Mouse (Mus musculus): Measurements from ENCODE around the gene Mettl2. TPM values are rescaled to one million over a fixed set of nuclear protein-coding genes. Genes with fewer than 3 reads are reported as not detected.

The Mettl2 gene
- polyA plus RNA-seq, 1 experiment from 2014 or later, result 52.3 TPM

GRCm38 (mm10) chr11:105150691-105151090 is 24.5 kb downstream of the Mettl2 start:
- ATAC-seq (ENCODE audit: low FRiP score, low TSS enrichment), result no peak
- 71% methylated on average over 4 of the region's 4 CpGs for WGBS
- peaks cover 18% of the 10 kb centered on the region for H3K4me1 ChIP-seq (ENCODE audit: control insufficient read depth, insufficient read depth, low read length)

GRCm38 (mm10) chr11:105151226-105152016 is 25.2 kb downstream of the Mettl2 start:
- no peak overlapping the region for H3K4me3 ChIP-seq (ENCODE audit: low read length)
- peak; percentile 53; the same call in 1 of the 2 replicates for ATAC-seq (ENCODE audit: low FRiP score, low TSS enrichment)
- WGBS, result 21% methylated on average over 17 of the region's 19 CpGs
- peak overlapping the region; percentile 12; the same call in 1 of the 2 replicates for H3K4me2 ChIP-seq (replicated peaks; ENCODE audit: low read depth, low read length)
- H3K27me3 ChIP-seq (ENCODE audit: control insufficient read depth, insufficient read depth, low read length), result no peaks in the 10 kb centered on the region
- no peaks in the 10 kb centered on the region for H3K36me3 ChIP-seq (ENCODE audit: control insufficient read depth, insufficient read depth, low read length)
- H3K27ac ChIP-seq (ENCODE audit: low read depth, low read length), result no peak overlapping the region
- H3K9ac ChIP-seq (ENCODE audit: low read depth, low read length), result no peak overlapping the region
- peaks cover 18% of the 10 kb centered on the region for H3K4me1 ChIP-seq (ENCODE audit: control insufficient read depth, insufficient read depth, low read length)
- no peaks in the 10 kb centered on the region for H3K9me3 ChIP-seq (ENCODE audit: control insufficient read depth, low read length)

More at GRCm38 (mm10) chr11:105150691-105151090, 24.5 kb downstream of the Mettl2 start:
- no peak overlapping the region for H3K4me2 ChIP-seq (replicated peaks; ENCODE audit: low read depth, low read length)
- no peak overlapping the region for H3K4me3 ChIP-seq (ENCODE audit: low read length)
- H3K9me3 ChIP-seq (ENCODE audit: control insufficient read depth, low read length), result no peaks in the 10 kb centered on the region
- H3K9ac ChIP-seq (ENCODE audit: low read depth, low read length), result no peak overlapping the region
- no peaks in the 10 kb centered on the region for H3K36me3 ChIP-seq (ENCODE audit: control insufficient read depth, insufficient read depth, low read length)
- no peak overlapping the region for H3K27ac ChIP-seq (ENCODE audit: low read depth, low read length)
- no peaks in the 10 kb centered on the region for H3K27me3 ChIP-seq (ENCODE audit: control insufficient read depth, insufficient read depth, low read length)

DNA sequence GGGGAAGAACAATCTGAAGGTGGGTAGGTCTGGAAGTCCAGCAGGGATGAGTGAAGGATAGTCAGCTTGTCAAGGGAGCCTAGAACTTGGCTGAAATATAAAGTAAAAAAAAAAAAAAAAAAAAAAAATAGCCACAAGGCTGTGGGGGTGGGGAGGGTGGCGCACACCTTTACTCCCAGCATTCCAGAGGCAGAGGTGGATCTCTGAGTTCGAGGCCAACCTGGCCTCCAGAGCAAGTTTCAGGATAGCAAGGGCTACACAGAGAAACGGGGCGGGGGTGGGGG is 25.7 kb downstream of the Mettl2 start:
- peaks cover 18% of the 10 kb centered on the region for H3K4me1 ChIP-seq (ENCODE audit: control insufficient read depth, insufficient read depth, low read length)
- H3K4me2 ChIP-seq (replicated peaks; ENCODE audit: low read depth, low read length), result 0 out of 2 replicates have a peak overlapping the region, but pooled peaks have one; percentile 12
- ATAC-seq (ENCODE audit: low FRiP score, low TSS enrichment), result no peak

GRCm38 (mm10) chr11:105152357-105152899 is 26.2 kb downstream of the Mettl2 start:
- H3K27ac ChIP-seq (ENCODE audit: low read depth, low read length), result no peak overlapping the region
- H3K4me2 ChIP-seq (replicated peaks; ENCODE audit: low read depth, low read length), result no peak overlapping the region
- H3K4me1 ChIP-seq (ENCODE audit: control insufficient read depth, insufficient read depth, low read length), result peaks cover 18% of the 10 kb centered on the region
- H3K36me3 ChIP-seq (ENCODE audit: control insufficient read depth, insufficient read depth, low read length), result no peaks in the 10 kb centered on the region
- WGBS, result 63% methylated on average over 11 of the region's 11 CpGs
- no peaks in the 10 kb centered on the region for H3K9me3 ChIP-seq (ENCODE audit: control insufficient read depth, low read length)
- no peak for ATAC-seq (ENCODE audit: low FRiP score, low TSS enrichment)
- H3K27me3 ChIP-seq (ENCODE audit: control insufficient read depth, insufficient read depth, low read length), result no peaks in the 10 kb centered on the region
- no peak overlapping the region for H3K9ac ChIP-seq (ENCODE audit: low read depth, low read length)
- H3K4me3 ChIP-seq (ENCODE audit: low read length), result no peak overlapping the region

More for the DNA sequence above, 25.7 kb downstream of the Mettl2 start:
- H3K9me3 ChIP-seq (ENCODE audit: control insufficient read depth, low read length), result no peaks in the 10 kb centered on the region
- H3K9ac ChIP-seq (ENCODE audit: low read depth, low read length), result no peak overlapping the region
- H3K36me3 ChIP-seq (ENCODE audit: control insufficient read depth, insufficient read depth, low read length), result no peaks in the 10 kb centered on the region
- no peak overlapping the region for H3K4me3 ChIP-seq (ENCODE audit: low read length)
- H3K27me3 ChIP-seq (ENCODE audit: control insufficient read depth, insufficient read depth, low read length), result no peaks in the 10 kb centered on the region
- WGBS, result 63% methylated on average over 2 of the region's 4 CpGs
- H3K27ac ChIP-seq (ENCODE audit: low read depth, low read length), result no peak overlapping the region

GRCm38 (mm10) chr11:105153068-105153833 is 27.0 kb downstream of the Mettl2 start:
- Histone ChIP-seq H3K4me1 (ENCODE audit: control insufficient read depth, insufficient read depth, low read length) (peaks cover 18% of the 10 kb centered on the region), H3K27ac (ENCODE audit: low read depth, low read length) (no peak overlapping the region), H3K9me3 (ENCODE audit: control insufficient read depth, low read length) (no peaks in the 10 kb centered on the region), H3K4me3 (ENCODE audit: low read length) (no peak overlapping the region), H3K4me2 (replicated peaks; ENCODE audit: low read depth, low read length) (no peak overlapping the region), H3K9ac (ENCODE audit: low read depth, low read length) (no peak overlapping the region), H3K36me3 (ENCODE audit: control insufficient read depth, insufficient read depth, low read length) (no peaks in the 10 kb centered on the region), H3K27me3 (ENCODE audit: control insufficient read depth, insufficient read depth, low read length) (no peaks in the 10 kb centered on the region)
- 24% methylated on average over 12 of the region's 12 CpGs for WGBS
- peak; percentile 80 for ATAC-seq (ENCODE audit: low FRiP score, low TSS enrichment)

DNA sequence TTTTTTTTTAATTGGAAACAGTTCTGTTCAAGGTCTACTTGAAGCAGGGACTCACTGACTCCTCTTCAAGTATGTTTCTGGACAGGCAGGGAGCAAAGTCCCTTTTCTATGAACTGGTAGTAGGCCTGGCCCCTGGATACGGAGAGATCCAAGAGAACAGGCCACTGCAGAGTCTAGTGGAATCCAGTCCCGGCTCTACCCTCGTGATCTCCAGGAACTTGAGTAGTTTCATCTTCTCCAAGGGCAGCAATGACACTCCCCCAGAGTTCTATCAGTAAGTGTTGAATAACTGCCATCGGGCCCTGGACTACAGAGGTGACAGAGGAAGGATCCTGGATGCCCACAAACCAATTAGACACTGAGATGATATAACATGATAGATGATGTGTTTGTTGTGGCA is 29.7 kb downstream of the Mettl2 start:
- peaks cover 18% of the 10 kb centered on the region for H3K4me1 ChIP-seq (ENCODE audit: control insufficient read depth, insufficient read depth, low read length)
- no peak overlapping the region for H3K4me3 ChIP-seq (ENCODE audit: low read length)
- ATAC-seq (ENCODE audit: low FRiP score, low TSS enrichment), result no peak
- H3K27ac ChIP-seq (ENCODE audit: low read depth, low read length), result no peak overlapping the region
- no peak overlapping the region for H3K4me2 ChIP-seq (replicated peaks; ENCODE audit: low read depth, low read length)
- H3K27me3 ChIP-seq (ENCODE audit: control insufficient read depth, insufficient read depth, low read length), result no peaks in the 10 kb centered on the region
- WGBS, result 40% methylated on average over 4 of the region's 4 CpGs
- H3K9ac ChIP-seq (ENCODE audit: low read depth, low read length), result no peak overlapping the region
- H3K36me3 ChIP-seq (ENCODE audit: control insufficient read depth, insufficient read depth, low read length), result no peaks in the 10 kb centered on the region
- no peaks in the 10 kb centered on the region for H3K9me3 ChIP-seq (ENCODE audit: control insufficient read depth, low read length)

- H3K36me3 ChIP-seq (ENCODE audit: control insufficient read depth, insufficient read depth, low read length), result no peaks in the 10 kb centered on the region
- no peak overlapping the region for H3K27ac ChIP-seq (ENCODE audit: low read depth, low read length)
- no peak for ATAC-seq (ENCODE audit: low FRiP score, low TSS enrichment)
- H3K9me3 ChIP-seq (ENCODE audit: control insufficient read depth, low read length), result no peaks in the 10 kb centered on the region
- no peaks in the 10 kb centered on the region for H3K27me3 ChIP-seq (ENCODE audit: control insufficient read depth, insufficient read depth, low read length)
- no peak overlapping the region for H3K4me3 ChIP-seq (ENCODE audit: low read length)
- no peak overlapping the region for H3K9ac ChIP-seq (ENCODE audit: low read depth, low read length)
- no peak overlapping the region for H3K4me2 ChIP-seq (replicated peaks; ENCODE audit: low read depth, low read length)
- H3K4me1 ChIP-seq (ENCODE audit: control insufficient read depth, insufficient read depth, low read length), result peaks cover 14% of the 10 kb centered on the region
- 85% methylated on average over 19 of the region's 19 CpGs for WGBS
Measured at GRCm38 (mm10) chr11:105156748-105157267, 30.6 kb downstream of the Mettl2 start.

DNA sequence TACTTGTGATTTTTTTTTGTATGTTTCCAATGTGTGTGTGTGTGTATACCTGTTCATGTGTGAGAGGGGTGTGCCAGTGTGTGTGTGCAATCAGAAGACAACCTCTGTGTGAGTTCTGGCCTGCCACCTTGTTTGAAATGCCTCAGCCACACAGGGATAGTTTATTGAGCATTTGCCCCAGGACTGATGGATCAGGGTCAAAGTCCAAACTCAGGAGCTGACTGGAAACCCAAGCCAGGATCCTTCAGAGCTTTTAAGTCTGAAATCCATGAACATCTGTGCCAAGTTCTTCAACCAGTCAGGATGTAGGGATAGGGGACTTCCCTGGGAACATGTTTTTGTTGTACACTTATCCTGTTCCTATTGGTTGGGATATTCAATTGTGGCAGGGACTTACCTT is 31.8 kb downstream of the Mettl2 start:
- no peaks in the 10 kb centered on the region for H3K36me3 ChIP-seq (ENCODE audit: control insufficient read depth, insufficient read depth, low read length)
- no peak for ATAC-seq (ENCODE audit: low FRiP score, low TSS enrichment)
- H3K4me1 ChIP-seq (ENCODE audit: control insufficient read depth, insufficient read depth, low read length), result peaks cover 7% of the 10 kb centered on the region
- no peak overlapping the region for H3K4me2 ChIP-seq (replicated peaks; ENCODE audit: low read depth, low read length)
- no peak overlapping the region for H3K9ac ChIP-seq (ENCODE audit: low read depth, low read length)
- peaks cover 7% of the 10 kb centered on the region; the same call in 1 of the 2 replicates for H3K9me3 ChIP-seq (ENCODE audit: control insufficient read depth, low read length)
- no peak overlapping the region for H3K4me3 ChIP-seq (ENCODE audit: low read length)
- H3K27me3 ChIP-seq (ENCODE audit: control insufficient read depth, insufficient read depth, low read length), result no peaks in the 10 kb centered on the region
- H3K27ac ChIP-seq (ENCODE audit: low read depth, low read length), result no peak overlapping the region
